Mouse (Mus musculus): ENCODE results near the gene Hspa8.
"Not testable (repeated sequence)": the region's sequence is repeated elsewhere in the genome, so short reads cannot be mapped to it uniquely, and the experiment has no call there.

The Hspa8 gene

GRCm38 (mm10) chr9:40784374-40784967 is 16.3 kb upstream of the Hspa8 start:
- peak; percentile 58 to 62 for DNase-seq (ENCODE audit: low spot score in 2 of 2)

GRCm38 (mm10) chr9:40785452-40785851 is 15.3 kb upstream of the Hspa8 start:
- DNase-seq (ENCODE audit: low spot score in 2 of 2): no peak

GRCm38 (mm10) chr9:40786820-40787219 is 14.0 kb upstream of the Hspa8 start:
- DNase-seq (ENCODE audit: low spot score in 2 of 2): not testable (repeated sequence)

GRCm38 (mm10) chr9:40791864-40792633 is 8.7 kb upstream of the Hspa8 start:
- DNase-seq (ENCODE audit: low spot score in 2 of 2): no peak

- DNase-seq (ENCODE audit: low spot score in 2 of 2): no peak
Measured at GRCm38 (mm10) chr9:40793581-40793980, 7.2 kb upstream of the Hspa8 start.

GRCm38 (mm10) chr9:40794251-40794650 is 6.5 kb upstream of the Hspa8 start:
- DNase-seq (ENCODE audit: low spot score in 2 of 2): no peak

GRCm38 (mm10) chr9:40794926-40795325 is 5.9 kb upstream of the Hspa8 start:
- no peak for DNase-seq (ENCODE audit: low spot score in 2 of 2)

GRCm38 (mm10) chr9:40795562-40795961 is 5.2 kb upstream of the Hspa8 start:
- DNase-seq (ENCODE audit: low spot score in 2 of 2): no peak

GRCm38 (mm10) chr9:40796054-40796453 is 4.7 kb upstream of the Hspa8 start:
- DNase-seq (ENCODE audit: low spot score in 2 of 2): no peak

- no peak for DNase-seq (ENCODE audit: low spot score in 2 of 2)
Measured at GRCm38 (mm10) chr9:40798247-40798960, 2.4 kb upstream of the Hspa8 start.

GRCm38 (mm10) chr9:40799112-40799511 is 1.7 kb upstream of the Hspa8 start:
- no peak for DNase-seq (ENCODE audit: low spot score in 2 of 2)

GRCm38 (mm10) chr9:40799837-40800501 is 815 bp upstream of the Hspa8 start:
- peak; percentile 82 to 86 for DNase-seq (ENCODE audit: low spot score in 2 of 2)

- DNase-seq (ENCODE audit: low spot score in 2 of 2): peak; percentile 72 to 79
Measured at GRCm38 (mm10) chr9:40801614-40802532, 1.1 kb downstream of the Hspa8 start.

GRCm38 (mm10) chr9:40802533-40802875 is 1.7 kb downstream of the Hspa8 start:
- not testable (repeated sequence) for DNase-seq (ENCODE audit: low spot score in 2 of 2)

- not testable (repeated sequence) for DNase-seq (ENCODE audit: low spot score in 2 of 2)
Measured at GRCm38 (mm10) chr9:40804576-40804975, 3.8 kb downstream of the Hspa8 start.

- peak; percentile 81 to 84 for DNase-seq (ENCODE audit: low spot score in 2 of 2)
Measured at GRCm38 (mm10) chr9:40805263-40805662, 4.5 kb downstream of the Hspa8 start.

- peak; percentile 49 to 66 for DNase-seq (ENCODE audit: low spot score in 2 of 2)
Measured at GRCm38 (mm10) chr9:40806440-40807288, 5.9 kb downstream of the Hspa8 start.

- DNase-seq (ENCODE audit: low spot score in 2 of 2): peak; percentile 52 to 63
Measured at GRCm38 (mm10) chr9:40807289-40807920, 6.6 kb downstream of the Hspa8 start.

GRCm38 (mm10) chr9:40808061-40808906 is 7.5 kb downstream of the Hspa8 start:
- no peak for DNase-seq (ENCODE audit: low spot score in 2 of 2)
